Mouse (Mus musculus) gastrocnemius, postnatal 25 days (tissue): ENCODE results near the gene Tada2b. TPM values are rescaled to one million over a fixed set of nuclear protein-coding genes. Genes with fewer than 3 reads are reported as not detected.

Experiments used
- DNase-seq: peaks from one replicate; pipeline ENCODE4 v3.0.0; 2022
- long read RNA-seq, 2 experiments: library from polyadenylated mRNA; stranded (forward); transcript quantifications; one replicate each; pipeline ENCODE4 v2.0.0; 2021
- total RNA-seq, 2 experiments: library from RNA; stranded (reverse); gene quantifications; 1 replicate in 1 of 2; 2 replicates in 1 of 2; pipeline ENCODE4 v1.2.3; 2021

Tada2b gene
- 10 to 100 TPM; 10.5 to 11.6 TPM for total RNA-seq
- long read RNA-seq, experiment 1, transcript Tada2b-201 (2 exons, 3,791 nt) = major isoform, 6 of 9 reads
- long read RNA-seq, experiment 1, partial matches to known transcripts = 0 of 9 reads
- long read RNA-seq, experiment 1, other reads (novel, unspliced or antisense) = 3 of 9 reads
- long read RNA-seq, experiment 2, transcript Tada2b-201 (2 exons, 3,791 nt) = major isoform, 8 of 14 reads
- long read RNA-seq, experiment 2, partial matches to known transcripts = 5 of 14 reads
- long read RNA-seq, experiment 2, other reads (novel, unspliced or antisense) = 1 of 14 reads

GRCm38 (mm10) chr5:36484171-36484990, at the start of gene Tada2b, which contains the start of gene Ccdc96:
Gene Tada2b (minus strand): TSS chr5:36484285.
Gene Ccdc96 (plus strand): TSS chr5:36484588.
- peak; percentile 99 for DNase-seq

- peak; percentile 95 for DNase-seq
These were observed 46.2 kb upstream of the Tada2b start for GRCm38 (mm10) chr5:36530129-36530751.

- no peak for DNase-seq
These were observed 45.6 kb upstream of the Tada2b start for GRCm38 (mm10) chr5:36529698-36530097.

- no peak for DNase-seq
These were observed 42.8 kb upstream of the Tada2b start for GRCm38 (mm10) chr5:36526921-36527320.

- DNase-seq = no peak
These were observed 42.2 kb upstream of the Tada2b start for GRCm38 (mm10) chr5:36526274-36526673.

- no peak for DNase-seq
These were observed 41.1 kb upstream of the Tada2b start for GRCm38 (mm10) chr5:36525216-36525615.

GRCm38 (mm10) chr5:36523219-36523703, 39.2 kb upstream of the Tada2b start:
- no peak for DNase-seq

- DNase-seq = no peak
These were observed 38.7 kb upstream of the Tada2b start for GRCm38 (mm10) chr5:36522782-36523181.

GRCm38 (mm10) chr5:36519751-36520150, 35.7 kb upstream of the Tada2b start:
- DNase-seq = no peak

- no peak for DNase-seq
These were observed 33.5 kb upstream of the Tada2b start for GRCm38 (mm10) chr5:36517596-36517995.

GRCm38 (mm10) chr5:36515558-36515957, 31.5 kb upstream of the Tada2b start:
- no peak for DNase-seq

- DNase-seq = peak; percentile 22
These were observed 31.0 kb upstream of the Tada2b start for GRCm38 (mm10) chr5:36515126-36515525.

- DNase-seq = no peak
These were observed 26.9 kb upstream of the Tada2b start for GRCm38 (mm10) chr5:36510956-36511355.

GRCm38 (mm10) chr5:36508351-36508750, 24.3 kb upstream of the Tada2b start:
- DNase-seq = no peak

- no peak for DNase-seq
These were observed 21.6 kb upstream of the Tada2b start for GRCm38 (mm10) chr5:36505643-36506042.

GRCm38 (mm10) chr5:36505235-36505634, 21.1 kb upstream of the Tada2b start:
- no peak for DNase-seq

- no peak for DNase-seq
These were observed 10.6 kb upstream of the Tada2b start for GRCm38 (mm10) chr5:36494709-36495108.

GRCm38 (mm10) chr5:36493919-36494318, 9.8 kb upstream of the Tada2b start:
- no peak for DNase-seq

- no peak for DNase-seq
These were observed 5.1 kb upstream of the Tada2b start for GRCm38 (mm10) chr5:36489225-36489624.

GRCm38 (mm10) chr5:36485306-36485705, 1.2 kb upstream of the Tada2b start:
- DNase-seq = no peak

GRCm38 (mm10) chr5:36483203-36484101, 633 bp downstream of the Tada2b start:
- peak; percentile 45 for DNase-seq

- no peak for DNase-seq
These were observed 3.0 kb downstream of the Tada2b start for GRCm38 (mm10) chr5:36481114-36481513.
